Mouse (Mus musculus) spleen, adult 12 weeks (tissue): Measurements from ENCODE around the gene Prr22.

Source experiments
- DNase-seq: peaks from one replicate; pipeline ENCODE4 v3.0.0; 2022; ENCODE audit warnings: low spot score

Prr22 gene

DNA sequence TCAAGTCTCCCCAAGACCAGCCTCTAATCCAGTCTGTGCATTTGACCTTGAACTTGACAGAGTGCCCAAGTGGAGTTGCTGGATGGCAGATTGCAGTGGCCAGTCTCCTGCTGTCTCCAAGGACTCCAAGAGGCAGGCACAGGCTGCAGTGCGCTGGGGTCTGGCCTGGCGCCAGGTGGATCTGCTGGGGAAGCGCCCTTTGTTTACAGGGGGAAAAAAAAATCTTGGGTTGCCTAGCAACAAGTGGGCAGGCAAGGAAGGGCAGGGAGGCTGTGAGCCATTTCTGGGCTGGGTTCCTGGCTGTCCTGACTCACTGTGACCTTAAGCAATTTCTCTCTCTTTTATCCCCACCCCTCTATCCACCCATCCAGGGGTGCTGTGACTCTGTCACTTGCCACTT, 40.2 kb downstream of the Prr22 start:
- DNase-seq, result no peak

GRCm38 (mm10) chr17:56814316-56815056, 44.4 kb downstream of the Prr22 start:
- DNase-seq, result no peak

- DNase-seq, result no peak
Observed at GRCm38 (mm10) chr17:56815057-56815345, 45.0 kb downstream of the Prr22 start.

GRCm38 (mm10) chr17:56818067-56818636, 48.1 kb downstream of the Prr22 start:
- DNase-seq, result peak; percentile 66

GRCm38 (mm10) chr17:56819032-56819545, 49.0 kb downstream of the Prr22 start:
- DNase-seq, result no peak

- DNase-seq, result no peak
Observed at GRCm38 (mm10) chr17:56819694-56820111, 49.7 kb downstream of the Prr22 start.
